Mouse (Mus musculus): ENCODE measurements at regions not wholly inside any gene's neighbourhood (a gene's known extent, or its start where the extent isn't known, plus 50 kb on each side); places are given as distances from the start of the nearest gene placed in this dataset.

GRCm38 (mm10) chr3:144025451-144026125, 179.4 kb downstream of the Lmo4 start:
- no peak overlapping the region for H3K4me2 ChIP-seq (replicated peaks)
- WGBS, result 38% methylated on average over 14 of the region's 14 CpGs
- ATAC-seq (ENCODE audit: insufficient number of reproducible peaks, low FRiP score, low TSS enrichment, low read depth), result no peak
- no peak overlapping the region for H3K27ac ChIP-seq (replicated peaks)
- H3K27me3 ChIP-seq, result no peaks in the 10 kb centered on the region
- H3K4me1 ChIP-seq, result no peaks in the 10 kb centered on the region
- no peak overlapping the region for H3K4me3 ChIP-seq (replicated peaks)
- no peak overlapping the region for H3K9ac ChIP-seq
- no peaks in the 10 kb centered on the region for H3K36me3 ChIP-seq
- H3K9me3 ChIP-seq (replicated peaks), result no peaks in the 10 kb centered on the region

- Histone ChIP-seq H3K4me1 (no peaks in the 10 kb centered on the region), H3K9ac (no peak overlapping the region), H3K36me3 (no peaks in the 10 kb centered on the region), H3K4me3 (replicated peaks) (no peak overlapping the region), H3K27me3 (no peaks in the 10 kb centered on the region), H3K27ac (replicated peaks) (no peak overlapping the region), H3K9me3 (replicated peaks) (no peaks in the 10 kb centered on the region), H3K4me2 (replicated peaks) (no peak overlapping the region)
- ATAC-seq (ENCODE audit: insufficient number of reproducible peaks, low FRiP score, low TSS enrichment, low read depth), result no peak
- 71% methylated on average over 5 of the region's 5 CpGs for WGBS
Observed at GRCm38 (mm10) chr3:144024216-144024615, 180.8 kb downstream of the Lmo4 start.

- no peaks in the 10 kb centered on the region for H3K9me3 ChIP-seq (replicated peaks)
- H3K27ac ChIP-seq (replicated peaks), result no peak overlapping the region
- no peaks in the 10 kb centered on the region for H3K27me3 ChIP-seq
- H3K4me2 ChIP-seq (replicated peaks), result no peak overlapping the region
- H3K36me3 ChIP-seq, result no peaks in the 10 kb centered on the region
- H3K9ac ChIP-seq, result no peak overlapping the region
- no peak for ATAC-seq (ENCODE audit: insufficient number of reproducible peaks, low FRiP score, low TSS enrichment, low read depth)
- H3K4me3 ChIP-seq (replicated peaks), result no peak overlapping the region
- no peaks in the 10 kb centered on the region for H3K4me1 ChIP-seq
- WGBS, result 79% methylated on average over 3 of the region's 3 CpGs
Observed at GRCm38 (mm10) chr3:144023058-144023457, 182.0 kb downstream of the Lmo4 start.

GRCm38 (mm10) chr3:144021969-144022368, 183.1 kb downstream of the Lmo4 start:
- ATAC-seq (ENCODE audit: insufficient number of reproducible peaks, low FRiP score, low TSS enrichment, low read depth), result no peak
- no peaks in the 10 kb centered on the region for H3K9me3 ChIP-seq (replicated peaks)
- H3K36me3 ChIP-seq, result no peaks in the 10 kb centered on the region
- no peaks in the 10 kb centered on the region for H3K4me1 ChIP-seq
- H3K27ac ChIP-seq (replicated peaks), result no peak overlapping the region
- 90% methylated on average over 5 of the region's 5 CpGs for WGBS
- no peak overlapping the region for H3K4me3 ChIP-seq (replicated peaks)
- no peak overlapping the region for H3K9ac ChIP-seq
- no peaks in the 10 kb centered on the region for H3K27me3 ChIP-seq
- no peak overlapping the region for H3K4me2 ChIP-seq (replicated peaks)

GRCm38 (mm10) chr3:144020189-144020940, 184.7 kb downstream of the Lmo4 start:
- ATAC-seq (ENCODE audit: insufficient number of reproducible peaks, low FRiP score, low TSS enrichment, low read depth), result peak; percentile 51; the same call in 1 of the 2 replicates
- no peak overlapping the region for H3K9ac ChIP-seq
- no peak overlapping the region for H3K27ac ChIP-seq (replicated peaks)
- H3K4me3 ChIP-seq (replicated peaks), result no peak overlapping the region
- WGBS, result 47% methylated on average over 8 of the region's 8 CpGs
- no peaks in the 10 kb centered on the region for H3K9me3 ChIP-seq (replicated peaks)
- H3K4me1 ChIP-seq, result no peaks in the 10 kb centered on the region
- H3K4me2 ChIP-seq (replicated peaks), result no peak overlapping the region
- H3K36me3 ChIP-seq, result no peaks in the 10 kb centered on the region
- no peaks in the 10 kb centered on the region for H3K27me3 ChIP-seq

- 0 out of 2 replicates have a peak, but pooled peaks have one; percentile 47 for ATAC-seq (ENCODE audit: insufficient number of reproducible peaks, low FRiP score, low TSS enrichment, low read depth)
- H3K9ac ChIP-seq, result no peak overlapping the region
Observed at GRCm38 (mm10) chr3:144019293-144019692, 185.7 kb downstream of the Lmo4 start.

GRCm38 (mm10) chr3:144018559-144018958, 186.5 kb downstream of the Lmo4 start:
- Histone ChIP-seq H3K4me2 (replicated peaks) (no peak overlapping the region), H3K9me3 (replicated peaks) (no peaks in the 10 kb centered on the region), H3K4me3 (replicated peaks) (no peak overlapping the region), H3K36me3 (no peaks in the 10 kb centered on the region), H3K27ac (replicated peaks) (no peak overlapping the region), H3K4me1 (no peaks in the 10 kb centered on the region), H3K9ac (no peak overlapping the region), H3K27me3 (no peaks in the 10 kb centered on the region)
- WGBS, result 43% methylated on average over 4 of the region's 4 CpGs
- no peak for ATAC-seq (ENCODE audit: insufficient number of reproducible peaks, low FRiP score, low TSS enrichment, low read depth)

More at GRCm38 (mm10) chr3:144019293-144019692, 185.7 kb downstream of the Lmo4 start:
- no peak overlapping the region for H3K4me3 ChIP-seq (replicated peaks)
- no peak overlapping the region for H3K27ac ChIP-seq (replicated peaks)
- H3K4me2 ChIP-seq (replicated peaks), result no peak overlapping the region
- no peaks in the 10 kb centered on the region for H3K36me3 ChIP-seq
- 52% methylated on average over 2 of the region's 2 CpGs for WGBS
- H3K4me1 ChIP-seq, result no peaks in the 10 kb centered on the region
- H3K9me3 ChIP-seq (replicated peaks), result no peaks in the 10 kb centered on the region
- no peaks in the 10 kb centered on the region for H3K27me3 ChIP-seq

GRCm38 (mm10) chr3:144015236-144015635, 189.8 kb downstream of the Lmo4 start:
- H3K27ac ChIP-seq (replicated peaks), result no peak overlapping the region
- WGBS, result 86% methylated on average over 3 of the region's 3 CpGs
- no peaks in the 10 kb centered on the region for H3K9me3 ChIP-seq (replicated peaks)
- no peak overlapping the region for H3K9ac ChIP-seq
- no peaks in the 10 kb centered on the region for H3K36me3 ChIP-seq
- H3K4me1 ChIP-seq, result peaks cover 8% of the 10 kb centered on the region
- no peak overlapping the region for H3K4me3 ChIP-seq (replicated peaks)
- no peak overlapping the region for H3K4me2 ChIP-seq (replicated peaks)
- ATAC-seq (ENCODE audit: insufficient number of reproducible peaks, low FRiP score, low TSS enrichment, low read depth), result no peak
- no peaks in the 10 kb centered on the region for H3K27me3 ChIP-seq

GRCm38 (mm10) chr3:144013481-144014125, 191.4 kb downstream of the Lmo4 start:
- H3K4me1 ChIP-seq, result peaks cover 8% of the 10 kb centered on the region
- ATAC-seq (ENCODE audit: insufficient number of reproducible peaks, low FRiP score, low TSS enrichment, low read depth), result no peak
- no peaks in the 10 kb centered on the region for H3K27me3 ChIP-seq
- no peaks in the 10 kb centered on the region for H3K9me3 ChIP-seq (replicated peaks)
- 29% methylated on average over 8 of the region's 8 CpGs for WGBS
- H3K4me3 ChIP-seq (replicated peaks), result no peak overlapping the region
- H3K4me2 ChIP-seq (replicated peaks), result no peak overlapping the region
- no peak overlapping the region for H3K9ac ChIP-seq
- H3K36me3 ChIP-seq, result no peaks in the 10 kb centered on the region
- no peak overlapping the region for H3K27ac ChIP-seq (replicated peaks)

- Histone ChIP-seq H3K4me3 (replicated peaks) (no peak overlapping the region), H3K36me3 (no peaks in the 10 kb centered on the region), H3K4me2 (replicated peaks) (no peak overlapping the region), H3K4me1 (peaks cover 8% of the 10 kb centered on the region), H3K27me3 (no peaks in the 10 kb centered on the region), H3K9me3 (replicated peaks) (no peaks in the 10 kb centered on the region), H3K27ac (replicated peaks) (no peak overlapping the region), H3K9ac (no peak overlapping the region)
- 41% methylated on average over 6 of the region's 6 CpGs for WGBS
- peak; percentile 36; the same call in 1 of the 2 replicates for ATAC-seq (ENCODE audit: insufficient number of reproducible peaks, low FRiP score, low TSS enrichment, low read depth)
Observed at GRCm38 (mm10) chr3:144012820-144013219, 192.2 kb downstream of the Lmo4 start.

GRCm38 (mm10) chr3:144012173-144012572, 192.8 kb downstream of the Lmo4 start:
- Histone ChIP-seq H3K4me2 (replicated peaks) (no peak overlapping the region), H3K9me3 (replicated peaks) (no peaks in the 10 kb centered on the region), H3K27ac (replicated peaks) (no peak overlapping the region), H3K27me3 (no peaks in the 10 kb centered on the region), H3K9ac (no peak overlapping the region), H3K4me1 (peaks cover 8% of the 10 kb centered on the region), H3K4me3 (replicated peaks) (no peak overlapping the region), H3K36me3 (no peaks in the 10 kb centered on the region)
- no peak for ATAC-seq (ENCODE audit: insufficient number of reproducible peaks, low FRiP score, low TSS enrichment, low read depth)
- WGBS, result 69% methylated on average over 3 of the region's 3 CpGs

All from embryonic facial prominence, embryonic 15.5 days (tissue).